Mouse (Mus musculus) G1E (cell line): Measurements from ENCODE around the gene Hsd17b13.

ENCODE experiments used
- CTCF ChIP-seq: IDR thresholded peaks from 2 replicates; pipeline ENCODE4 v1.5.1; 2012; ENCODE audit warnings: low read depth, low read length, inconsistent platforms, mixed read lengths
- GATA1 ChIP-seq: IDR thresholded peaks from 2 replicates; pipeline ENCODE4 v1.6.1; 2012; ENCODE audit warnings: borderline replicate concordance, low read length, inconsistent platforms, mixed read lengths
- GATA2 ChIP-seq: IDR thresholded peaks from 2 replicates; pipeline ENCODE4 v1.6.1; 2012; ENCODE audit warnings: low read depth, low read length, inconsistent platforms, borderline replicate concordance

DNA sequence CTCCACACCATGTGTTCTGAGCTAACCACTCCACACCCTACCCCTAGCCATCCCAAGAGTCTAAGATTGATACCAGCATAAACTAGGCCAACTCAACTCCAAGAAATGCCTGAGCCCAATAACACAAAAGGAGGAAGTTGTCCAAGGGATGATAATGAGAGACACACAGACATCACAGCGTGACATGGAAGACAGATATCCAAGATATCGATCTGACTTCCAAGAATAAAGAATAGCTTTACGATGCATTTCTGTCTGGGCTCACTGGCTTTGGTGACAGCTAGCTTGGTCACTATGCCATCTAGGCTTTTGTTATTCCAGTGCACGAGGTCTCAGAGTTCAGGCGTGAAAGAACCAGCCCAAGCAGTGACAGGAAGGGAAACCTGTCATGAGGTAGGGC is 6.2 kb downstream of the Hsd17b13 start:
- no peak for TF ChIP-seq CTCF
- no peak for TF ChIP-seq GATA2
- no peak for TF ChIP-seq GATA1
